Mouse (Mus musculus): ENCODE data around the gene Tbxas1. TPM values are rescaled to one million over a fixed set of nuclear protein-coding genes. Genes with fewer than 3 reads are reported as not detected.

The Tbxas1 gene
- polyA plus RNA-seq, 1 experiment from 2014 or later, result 2.0 TPM

GRCm38 (mm10) chr6:38912845-38913244 lies 37.6 kb downstream of the Tbxas1 start:
- no peak overlapping the region for H3K9ac ChIP-seq (replicated peaks; ENCODE audit: low read depth, low read length)
- no peaks in the 10 kb centered on the region for H3K9me3 ChIP-seq (ENCODE audit: control insufficient read depth, low read length)
- H3K4me3 ChIP-seq (ENCODE audit: low read depth, low read length), result no peak overlapping the region
- WGBS, result 68% methylated on average over 9 of the region's 9 CpGs
- no peaks in the 10 kb centered on the region for H3K36me3 ChIP-seq (ENCODE audit: control insufficient read depth, insufficient read depth, low read length)
- H3K27ac ChIP-seq (ENCODE audit: low read depth, low read length), result no peak overlapping the region
- no peak for ATAC-seq (ENCODE audit: low read depth)
- no peak overlapping the region for H3K4me2 ChIP-seq (ENCODE audit: low read depth, low read length)
- no peaks in the 10 kb centered on the region for H3K4me1 ChIP-seq (ENCODE audit: control insufficient read depth, insufficient read depth, low read length)
- H3K27me3 ChIP-seq (ENCODE audit: control insufficient read depth, insufficient read depth, low read length), result no peaks in the 10 kb centered on the region

GRCm38 (mm10) chr6:38913386-38914042 lies 38.3 kb downstream of the Tbxas1 start:
- 49% methylated on average over 13 of the region's 13 CpGs for WGBS
- Histone ChIP-seq H3K4me3 (ENCODE audit: low read depth, low read length) (no peak overlapping the region), H3K36me3 (ENCODE audit: control insufficient read depth, insufficient read depth, low read length) (no peaks in the 10 kb centered on the region), H3K27me3 (ENCODE audit: control insufficient read depth, insufficient read depth, low read length) (no peaks in the 10 kb centered on the region), H3K9me3 (ENCODE audit: control insufficient read depth, low read length) (no peaks in the 10 kb centered on the region), H3K9ac (replicated peaks; ENCODE audit: low read depth, low read length) (no peak overlapping the region), H3K4me2 (ENCODE audit: low read depth, low read length) (no peak overlapping the region), H3K4me1 (ENCODE audit: control insufficient read depth, insufficient read depth, low read length) (no peaks in the 10 kb centered on the region), H3K27ac (ENCODE audit: low read depth, low read length) (no peak overlapping the region)
- ATAC-seq (ENCODE audit: low read depth), result no peak

DNA sequence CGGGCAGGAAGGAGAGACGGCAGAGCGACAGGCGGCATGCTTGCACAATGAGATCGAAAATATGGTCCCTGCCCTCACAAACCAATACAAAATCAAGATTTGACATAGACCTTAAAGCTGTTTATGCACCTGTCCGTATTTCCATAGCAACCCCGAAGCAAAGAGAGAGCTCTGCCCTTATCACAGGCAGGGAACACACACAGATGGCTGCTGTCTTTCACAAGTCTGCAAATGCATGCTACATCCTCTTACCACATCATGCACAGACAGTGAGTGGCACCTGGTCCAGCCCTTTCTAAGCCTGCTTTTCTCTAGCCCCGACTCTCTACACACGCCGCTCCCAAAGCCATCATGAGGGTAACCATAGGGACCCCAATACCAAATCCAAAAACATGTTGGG lies 39.0 kb downstream of the Tbxas1 start:
- ATAC-seq (ENCODE audit: low read depth), result no peak
- WGBS, result 82% methylated on average over 10 of the region's 10 CpGs
- Histone ChIP-seq H3K4me2 (ENCODE audit: low read depth, low read length) (no peak overlapping the region), H3K9me3 (ENCODE audit: control insufficient read depth, low read length) (no peaks in the 10 kb centered on the region), H3K27me3 (ENCODE audit: control insufficient read depth, insufficient read depth, low read length) (no peaks in the 10 kb centered on the region), H3K27ac (ENCODE audit: low read depth, low read length) (no peak overlapping the region), H3K36me3 (ENCODE audit: control insufficient read depth, insufficient read depth, low read length) (no peaks in the 10 kb centered on the region), H3K9ac (replicated peaks; ENCODE audit: low read depth, low read length) (no peak overlapping the region), H3K4me3 (ENCODE audit: low read depth, low read length) (no peak overlapping the region), H3K4me1 (ENCODE audit: control insufficient read depth, insufficient read depth, low read length) (no peaks in the 10 kb centered on the region)

DNA sequence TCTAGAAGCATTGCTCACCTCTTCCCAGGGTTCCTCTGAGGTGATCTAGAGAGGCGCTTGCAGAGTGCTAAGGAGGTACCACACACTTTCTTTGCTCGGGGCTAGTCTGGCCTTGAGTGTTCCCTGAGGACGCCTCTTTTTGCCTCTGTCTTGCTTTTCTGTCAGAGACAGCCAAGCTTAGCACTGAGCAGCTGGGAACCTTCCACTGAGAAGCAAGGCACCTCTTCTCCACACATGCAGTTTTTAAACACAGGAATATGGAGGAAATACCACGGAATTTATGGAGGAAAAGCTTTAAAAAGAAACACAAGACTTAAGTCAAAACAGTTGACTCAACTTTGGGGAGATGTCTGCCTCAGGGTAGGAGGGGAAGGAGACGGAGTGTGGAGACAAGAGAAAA lies 40.6 kb downstream of the Tbxas1 start:
- no peak overlapping the region for H3K4me2 ChIP-seq (ENCODE audit: low read depth, low read length)
- 68% methylated on average over 5 of the region's 5 CpGs for WGBS
- H3K36me3 ChIP-seq (ENCODE audit: control insufficient read depth, insufficient read depth, low read length), result no peaks in the 10 kb centered on the region
- H3K9me3 ChIP-seq (ENCODE audit: control insufficient read depth, low read length), result no peaks in the 10 kb centered on the region
- no peaks in the 10 kb centered on the region for H3K4me1 ChIP-seq (ENCODE audit: control insufficient read depth, insufficient read depth, low read length)
- no peaks in the 10 kb centered on the region for H3K27me3 ChIP-seq (ENCODE audit: control insufficient read depth, insufficient read depth, low read length)
- no peak overlapping the region for H3K4me3 ChIP-seq (ENCODE audit: low read depth, low read length)
- ATAC-seq (ENCODE audit: low read depth), result no peak
- H3K27ac ChIP-seq (ENCODE audit: low read depth, low read length), result no peak overlapping the region
- no peak overlapping the region for H3K9ac ChIP-seq (replicated peaks; ENCODE audit: low read depth, low read length)

- H3K9ac ChIP-seq (replicated peaks; ENCODE audit: low read depth, low read length), result no peak overlapping the region
- no peaks in the 10 kb centered on the region for H3K4me1 ChIP-seq (ENCODE audit: control insufficient read depth, insufficient read depth, low read length)
- no peaks in the 10 kb centered on the region for H3K9me3 ChIP-seq (ENCODE audit: control insufficient read depth, low read length)
- no peaks in the 10 kb centered on the region for H3K27me3 ChIP-seq (ENCODE audit: control insufficient read depth, insufficient read depth, low read length)
- H3K36me3 ChIP-seq (ENCODE audit: control insufficient read depth, insufficient read depth, low read length), result no peaks in the 10 kb centered on the region
- WGBS, result 87% methylated on average over 4 of the region's 4 CpGs
- no peak overlapping the region for H3K4me2 ChIP-seq (ENCODE audit: low read depth, low read length)
- no peak overlapping the region for H3K4me3 ChIP-seq (ENCODE audit: low read depth, low read length)
- no peak for ATAC-seq (ENCODE audit: low read depth)
- H3K27ac ChIP-seq (ENCODE audit: low read depth, low read length), result no peak overlapping the region
These were observed 41.4 kb downstream of the Tbxas1 start for GRCm38 (mm10) chr6:38916571-38916970.

GRCm38 (mm10) chr6:38917415-38917814 lies 42.2 kb downstream of the Tbxas1 start:
- no peak overlapping the region for H3K4me3 ChIP-seq (ENCODE audit: low read depth, low read length)
- no peaks in the 10 kb centered on the region for H3K27me3 ChIP-seq (ENCODE audit: control insufficient read depth, insufficient read depth, low read length)
- H3K4me1 ChIP-seq (ENCODE audit: control insufficient read depth, insufficient read depth, low read length), result no peaks in the 10 kb centered on the region
- no peak for ATAC-seq (ENCODE audit: low read depth)
- H3K36me3 ChIP-seq (ENCODE audit: control insufficient read depth, insufficient read depth, low read length), result no peaks in the 10 kb centered on the region
- no peak overlapping the region for H3K27ac ChIP-seq (ENCODE audit: low read depth, low read length)
- H3K9ac ChIP-seq (replicated peaks; ENCODE audit: low read depth, low read length), result no peak overlapping the region
- WGBS, result 71% methylated on average over 3 of the region's 3 CpGs
- H3K9me3 ChIP-seq (ENCODE audit: control insufficient read depth, low read length), result no peaks in the 10 kb centered on the region
- H3K4me2 ChIP-seq (ENCODE audit: low read depth, low read length), result no peak overlapping the region

GRCm38 (mm10) chr6:38918728-38919127 lies 43.5 kb downstream of the Tbxas1 start:
- H3K9ac ChIP-seq (replicated peaks; ENCODE audit: low read depth, low read length), result no peak overlapping the region
- no peak overlapping the region for H3K27ac ChIP-seq (ENCODE audit: low read depth, low read length)
- no peaks in the 10 kb centered on the region for H3K27me3 ChIP-seq (ENCODE audit: control insufficient read depth, insufficient read depth, low read length)
- ATAC-seq (ENCODE audit: low read depth), result no peak
- H3K4me1 ChIP-seq (ENCODE audit: control insufficient read depth, insufficient read depth, low read length), result no peaks in the 10 kb centered on the region
- no peaks in the 10 kb centered on the region for H3K36me3 ChIP-seq (ENCODE audit: control insufficient read depth, insufficient read depth, low read length)
- H3K4me3 ChIP-seq (ENCODE audit: low read depth, low read length), result no peak overlapping the region
- H3K9me3 ChIP-seq (ENCODE audit: control insufficient read depth, low read length), result no peaks in the 10 kb centered on the region
- H3K4me2 ChIP-seq (ENCODE audit: low read depth, low read length), result no peak overlapping the region
- 79% methylated on average over 4 of the region's 4 CpGs for WGBS

- Histone ChIP-seq H3K27ac (ENCODE audit: low read depth, low read length) (no peak overlapping the region), H3K4me2 (ENCODE audit: low read depth, low read length) (no peak overlapping the region), H3K4me3 (ENCODE audit: low read depth, low read length) (no peak overlapping the region), H3K4me1 (ENCODE audit: control insufficient read depth, insufficient read depth, low read length) (no peaks in the 10 kb centered on the region), H3K27me3 (ENCODE audit: control insufficient read depth, insufficient read depth, low read length) (no peaks in the 10 kb centered on the region), H3K9ac (replicated peaks; ENCODE audit: low read depth, low read length) (no peak overlapping the region), H3K9me3 (ENCODE audit: control insufficient read depth, low read length) (no peaks in the 10 kb centered on the region), H3K36me3 (ENCODE audit: control insufficient read depth, insufficient read depth, low read length) (no peaks in the 10 kb centered on the region)
- WGBS, result 84% methylated on average over 14 of the region's 14 CpGs
- no peak for ATAC-seq (ENCODE audit: low read depth)
These were observed 44.0 kb downstream of the Tbxas1 start for GRCm38 (mm10) chr6:38919135-38919740.

DNA sequence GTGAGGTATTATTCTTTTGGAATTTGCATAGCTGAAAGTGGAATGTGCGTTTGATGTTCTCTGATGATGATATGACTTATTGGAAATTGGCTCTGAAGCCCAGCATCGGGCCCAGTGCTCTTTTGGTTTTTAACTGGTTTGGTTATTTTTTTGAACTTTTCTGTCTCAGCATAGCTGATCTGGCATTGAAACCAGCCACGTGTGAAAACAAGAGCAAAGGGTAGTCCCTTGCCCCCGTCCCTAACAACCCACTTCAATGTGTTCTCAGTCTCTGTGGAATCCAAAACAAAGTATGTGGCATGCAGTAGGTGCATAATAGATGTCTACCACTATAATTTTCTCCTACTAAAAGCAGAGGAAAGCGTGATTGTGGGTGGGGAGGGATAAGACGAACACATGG lies 44.9 kb downstream of the Tbxas1 start:
- no peak for ATAC-seq (ENCODE audit: low read depth)
- no peaks in the 10 kb centered on the region for H3K9me3 ChIP-seq (ENCODE audit: control insufficient read depth, low read length)
- H3K4me3 ChIP-seq (ENCODE audit: low read depth, low read length), result no peak overlapping the region
- no peaks in the 10 kb centered on the region for H3K27me3 ChIP-seq (ENCODE audit: control insufficient read depth, insufficient read depth, low read length)
- 79% methylated on average over 6 of the region's 6 CpGs for WGBS
- H3K9ac ChIP-seq (replicated peaks; ENCODE audit: low read depth, low read length), result no peak overlapping the region
- no peaks in the 10 kb centered on the region for H3K36me3 ChIP-seq (ENCODE audit: control insufficient read depth, insufficient read depth, low read length)
- no peaks in the 10 kb centered on the region for H3K4me1 ChIP-seq (ENCODE audit: control insufficient read depth, insufficient read depth, low read length)
- H3K4me2 ChIP-seq (ENCODE audit: low read depth, low read length), result no peak overlapping the region
- no peak overlapping the region for H3K27ac ChIP-seq (ENCODE audit: low read depth, low read length)

All from neural tube, embryonic 14.5 days (tissue).